Mouse (Mus musculus) thymus, adult 2 months (tissue): ENCODE data around the gene Ntsr1.

Source experiments
- CTCF ChIP-seq: fragments of 200-500 bp; IDR thresholded peaks from 2 replicates; pipeline ENCODE4 v1.5.1; 2012; ENCODE audit warnings: mild to moderate bottlenecking, control low read depth, low read length, moderate library complexity, borderline replicate concordance; ENCODE audit not compliant: control insufficient read depth, poor library complexity, insufficient read depth; ENCODE audit errors: extremely low read depth
- POLR2A ChIP-seq: fragments of 200-500 bp; IDR thresholded peaks from 2 replicates; pipeline ENCODE4 v1.6.1; 2012; ENCODE audit warnings: mild to moderate bottlenecking, low read length, control low read depth, moderate library complexity; ENCODE audit not compliant: control insufficient read depth, poor library complexity, insufficient read depth; ENCODE audit errors: extremely low read depth

DNA sequence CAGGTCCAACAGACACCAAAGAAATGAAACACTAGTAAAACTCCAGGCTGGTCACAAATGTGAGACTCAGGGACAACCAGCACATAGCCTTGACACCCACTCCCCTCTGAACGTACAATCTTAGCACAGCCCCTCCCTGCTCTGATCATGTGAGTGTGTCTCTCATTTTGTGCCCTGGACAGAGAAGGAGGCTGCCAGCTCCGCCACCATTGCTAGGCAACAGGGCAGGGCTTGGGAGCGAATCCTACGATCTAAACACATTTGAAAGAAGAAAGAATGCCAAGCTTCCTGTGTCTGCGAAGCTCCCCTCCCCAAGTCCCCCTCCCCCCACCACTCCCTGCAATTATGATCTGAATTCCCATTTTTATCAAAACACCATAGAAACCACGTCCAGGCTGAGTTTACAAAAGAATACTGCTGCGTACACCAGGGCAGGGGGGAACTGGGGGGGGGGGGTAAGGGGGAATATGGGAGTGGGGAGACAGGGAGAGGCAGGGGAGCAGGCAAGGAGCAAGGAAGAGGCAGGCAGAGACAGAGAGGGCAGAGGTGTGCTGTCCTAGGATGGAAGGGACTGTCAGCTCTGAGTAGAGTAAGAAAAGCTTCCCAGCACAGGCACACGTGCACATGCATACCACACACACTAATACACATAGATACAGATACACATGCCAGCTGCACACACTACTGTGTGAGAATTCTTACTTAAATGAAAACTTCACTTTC is 47.8 kb downstream of the Ntsr1 start:
- no peak for TF ChIP-seq CTCF
- TF ChIP-seq POLR2A = no peak
